Mouse (Mus musculus): ENCODE results near the gene Sdc1. TPM values are rescaled to one million over a fixed set of nuclear protein-coding genes. Genes with fewer than 3 reads are reported as not detected.

Sdc1 gene
- polyA plus RNA-seq, 1 experiment from 2014 or later = 35.0 TPM

DNA sequence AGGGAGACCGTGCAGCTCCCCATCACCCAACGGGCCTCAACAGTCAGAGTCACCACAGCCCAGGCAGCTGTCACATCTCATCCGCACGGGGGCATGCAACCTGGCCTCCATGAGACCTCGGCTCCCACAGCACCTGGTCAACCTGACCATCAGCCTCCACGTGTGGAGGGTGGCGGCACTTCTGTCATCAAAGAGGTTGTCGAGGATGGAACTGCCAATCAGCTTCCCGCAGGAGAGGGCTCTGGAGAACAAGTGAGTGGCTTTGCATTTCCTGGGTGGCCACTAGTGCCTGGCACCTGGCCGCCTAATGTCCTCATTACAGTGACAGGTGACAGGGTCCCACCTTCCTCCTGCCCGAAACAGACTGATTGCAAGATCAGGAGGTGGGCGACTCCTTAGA, 19.5 kb downstream of the Sdc1 start:
- peaks cover 6% of the 10 kb centered on the region; the same call in 1 of the 2 replicates for H3K9me3 ChIP-seq (replicated peaks; ENCODE audit: control insufficient read depth, low read length)
- ATAC-seq (replicated peaks; ENCODE audit: extremely low read depth, insufficient read depth, low FRiP score) = no peak
- WGBS = 89% methylated on average over 12 of the region's 12 CpGs
- no peak overlapping the region for H3K4me3 ChIP-seq (ENCODE audit: low read length)
- no peaks in the 10 kb centered on the region; the same call in 1 of the 2 replicates for H3K27me3 ChIP-seq (ENCODE audit: control insufficient read depth, insufficient read depth, low read length)
- H3K9ac ChIP-seq (ENCODE audit: low read length) = no peak overlapping the region
- peaks cover 7% of the 10 kb centered on the region; the same call in 1 of the 2 replicates for H3K36me3 ChIP-seq (ENCODE audit: control insufficient read depth, insufficient read depth)
- H3K4me1 ChIP-seq (ENCODE audit: control insufficient read depth, insufficient read depth, low read length) = peaks cover 2% of the 10 kb centered on the region; the same call in 1 of the 2 replicates
- no peak overlapping the region for H3K4me2 ChIP-seq (ENCODE audit: low read depth, low read length)
- H3K27ac ChIP-seq (ENCODE audit: low read length) = no peak overlapping the region

DNA sequence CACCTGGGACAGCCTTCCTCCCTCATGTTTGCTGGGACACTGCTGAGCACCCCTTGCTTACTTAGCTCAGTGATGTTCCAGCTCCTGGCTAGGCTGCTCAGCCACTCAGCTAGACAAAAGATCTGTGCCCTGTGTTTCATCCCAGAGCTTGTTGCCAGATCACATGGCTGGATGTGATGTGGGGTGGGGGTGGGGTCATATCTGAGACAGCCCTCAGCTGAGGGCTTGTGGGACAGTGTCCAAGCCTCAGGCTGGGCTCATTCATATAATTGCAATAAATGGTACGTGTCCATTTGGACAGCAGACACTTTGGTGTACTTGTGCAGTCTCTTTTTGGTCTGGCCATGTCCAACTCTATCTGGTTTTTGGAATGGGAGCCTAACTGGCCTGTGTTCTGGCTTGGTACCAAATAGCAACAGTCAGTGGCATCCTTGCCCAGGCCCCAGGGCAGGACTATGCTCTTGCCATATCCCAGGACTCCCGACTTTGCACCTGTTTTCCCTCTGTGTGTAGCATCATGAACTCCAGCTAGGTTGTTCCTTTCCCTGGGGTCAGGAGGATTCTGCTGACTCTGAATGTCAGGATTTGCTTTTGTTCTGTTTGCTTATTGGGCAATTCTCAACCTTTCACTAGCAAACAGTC, 22.4 kb downstream of the Sdc1 start:
- 78% methylated on average over 2 of the region's 2 CpGs for WGBS
- H3K36me3 ChIP-seq (ENCODE audit: control insufficient read depth, insufficient read depth) = peaks cover 7% of the 10 kb centered on the region; the same call in 1 of the 2 replicates
- H3K27ac ChIP-seq (ENCODE audit: low read length) = no peak overlapping the region
- no peak overlapping the region for H3K9ac ChIP-seq (ENCODE audit: low read length)
- H3K9me3 ChIP-seq (replicated peaks; ENCODE audit: control insufficient read depth, low read length) = peaks cover 6% of the 10 kb centered on the region; the same call in 1 of the 2 replicates
- no peak overlapping the region for H3K4me3 ChIP-seq (ENCODE audit: low read length)
- ATAC-seq (replicated peaks; ENCODE audit: extremely low read depth, insufficient read depth, low FRiP score) = no peak
- H3K4me1 ChIP-seq (ENCODE audit: control insufficient read depth, insufficient read depth, low read length) = no peaks in the 10 kb centered on the region
- H3K27me3 ChIP-seq (ENCODE audit: control insufficient read depth, insufficient read depth, low read length) = no peaks in the 10 kb centered on the region; the same call in 1 of the 2 replicates
- no peak overlapping the region for H3K4me2 ChIP-seq (ENCODE audit: low read depth, low read length)

DNA sequence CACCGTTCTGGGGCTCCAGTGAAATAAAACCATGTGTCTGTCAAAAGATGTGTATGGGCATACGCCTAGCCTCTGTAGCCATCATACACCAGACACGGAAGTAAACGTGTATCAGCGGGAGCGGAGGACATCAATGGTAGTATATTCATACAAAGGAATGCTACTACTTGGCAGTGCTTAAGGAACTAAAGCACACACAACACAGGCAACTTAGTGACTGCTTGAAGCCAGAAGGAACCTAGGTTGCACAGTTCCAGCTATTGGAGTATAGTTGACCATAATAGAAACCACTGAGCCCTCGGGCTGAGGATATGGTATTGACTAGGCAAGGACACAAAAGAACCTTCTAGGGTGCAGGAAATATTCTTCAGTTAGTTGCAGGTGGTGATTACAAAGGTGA, 26.8 kb downstream of the Sdc1 start:
- 91% methylated on average over 7 of the region's 7 CpGs for WGBS
- peaks cover 6% of the 10 kb centered on the region; the same call in 1 of the 2 replicates for H3K9me3 ChIP-seq (replicated peaks; ENCODE audit: control insufficient read depth, low read length)
- H3K4me2 ChIP-seq (ENCODE audit: low read depth, low read length) = no peak overlapping the region
- H3K9ac ChIP-seq (ENCODE audit: low read length) = no peak overlapping the region
- ATAC-seq (replicated peaks; ENCODE audit: extremely low read depth, insufficient read depth, low FRiP score) = no peak
- H3K36me3 ChIP-seq (ENCODE audit: control insufficient read depth, insufficient read depth) = peaks cover 4% of the 10 kb centered on the region; the same call in 1 of the 2 replicates
- no peak overlapping the region for H3K4me3 ChIP-seq (ENCODE audit: low read length)
- H3K27me3 ChIP-seq (ENCODE audit: control insufficient read depth, insufficient read depth, low read length) = no peaks in the 10 kb centered on the region
- H3K4me1 ChIP-seq (ENCODE audit: control insufficient read depth, insufficient read depth, low read length) = no peaks in the 10 kb centered on the region
- no peak overlapping the region; the same call in 1 of the 2 replicates for H3K27ac ChIP-seq (ENCODE audit: low read length)

DNA sequence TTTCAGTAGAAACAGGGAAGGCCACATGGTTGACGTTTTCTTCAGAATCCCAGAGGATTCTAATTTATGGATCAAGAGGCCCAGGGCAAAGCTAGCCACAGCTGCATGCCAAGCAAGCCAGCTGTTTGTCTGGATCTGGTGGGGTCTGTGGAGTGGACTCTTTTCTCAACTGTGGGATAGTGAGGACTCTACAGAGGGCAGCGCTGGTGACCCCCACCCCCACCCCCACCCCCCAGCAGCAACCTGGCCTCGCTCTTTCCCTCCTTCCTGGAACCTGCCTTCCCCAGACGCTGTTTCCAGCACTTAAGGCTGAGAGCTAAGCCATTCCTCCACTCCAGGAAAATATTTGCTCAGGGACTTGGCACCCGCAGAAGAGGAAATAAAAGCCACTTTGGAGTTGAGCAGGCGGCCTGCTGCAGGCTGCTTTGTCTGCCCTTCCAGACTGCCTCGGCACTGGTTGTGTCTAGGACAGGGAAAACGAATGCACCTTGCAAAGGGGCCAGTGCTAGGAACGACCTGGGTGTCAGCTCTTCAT, 27.4 kb downstream of the Sdc1 start:
- H3K27me3 ChIP-seq (ENCODE audit: control insufficient read depth, insufficient read depth, low read length) = no peaks in the 10 kb centered on the region
- no peak overlapping the region for H3K4me2 ChIP-seq (ENCODE audit: low read depth, low read length)
- no peaks in the 10 kb centered on the region for H3K4me1 ChIP-seq (ENCODE audit: control insufficient read depth, insufficient read depth, low read length)
- no peak overlapping the region for H3K4me3 ChIP-seq (ENCODE audit: low read length)
- 47% methylated on average over 9 of the region's 9 CpGs for WGBS
- H3K27ac ChIP-seq (ENCODE audit: low read length) = peak overlapping the region; percentile 50
- H3K36me3 ChIP-seq (ENCODE audit: control insufficient read depth, insufficient read depth) = peaks cover 4% of the 10 kb centered on the region; the same call in 1 of the 2 replicates
- no peak overlapping the region for H3K9ac ChIP-seq (ENCODE audit: low read length)
- peaks cover 6% of the 10 kb centered on the region; the same call in 1 of the 2 replicates for H3K9me3 ChIP-seq (replicated peaks; ENCODE audit: control insufficient read depth, low read length)
- ATAC-seq (replicated peaks; ENCODE audit: extremely low read depth, insufficient read depth, low FRiP score) = no peak

DNA sequence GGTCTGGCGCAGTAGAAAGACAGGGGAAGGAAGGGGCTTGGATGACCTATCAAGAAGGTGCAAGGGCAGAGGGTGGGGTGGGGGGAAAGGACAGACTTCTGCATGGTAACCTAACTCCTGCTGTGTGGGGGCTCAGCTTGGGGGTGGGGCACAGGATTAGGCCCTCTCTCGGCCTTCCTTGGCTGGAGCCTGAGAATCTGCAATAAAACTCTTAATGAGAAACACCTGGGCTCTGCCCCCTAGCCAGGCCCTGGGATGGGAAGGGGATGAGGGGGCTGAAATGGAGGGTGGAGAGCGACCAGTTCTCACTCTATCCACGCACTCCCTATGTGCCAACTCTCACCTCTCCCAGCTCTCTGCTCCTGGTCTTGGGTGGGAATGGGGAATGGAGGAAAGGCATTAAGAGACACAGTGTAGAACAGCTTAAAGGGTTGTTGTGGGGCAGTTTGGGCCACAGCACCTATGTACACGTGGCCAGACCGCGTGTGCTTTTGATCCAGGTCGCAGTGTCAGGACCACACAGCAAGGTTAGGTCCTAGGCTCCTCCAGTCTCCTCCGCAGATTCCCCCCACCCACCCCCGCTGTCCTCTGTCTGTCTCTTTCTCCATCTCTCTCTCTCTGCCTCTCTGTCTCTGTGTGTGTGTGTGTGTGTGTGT, 32.4 kb downstream of the Sdc1 start:
- Histone ChIP-seq H3K9ac (ENCODE audit: low read length) (no peak overlapping the region), H3K4me3 (ENCODE audit: low read length) (no peak overlapping the region), H3K27me3 (ENCODE audit: control insufficient read depth, insufficient read depth, low read length) (no peaks in the 10 kb centered on the region), H3K4me1 (ENCODE audit: control insufficient read depth, insufficient read depth, low read length) (no peaks in the 10 kb centered on the region), H3K27ac (ENCODE audit: low read length) (no peak overlapping the region), H3K9me3 (replicated peaks; ENCODE audit: control insufficient read depth, low read length) (no peaks in the 10 kb centered on the region), H3K4me2 (ENCODE audit: low read depth, low read length) (no peak overlapping the region), H3K36me3 (ENCODE audit: control insufficient read depth, insufficient read depth) (no peaks in the 10 kb centered on the region)
- ATAC-seq (replicated peaks; ENCODE audit: extremely low read depth, insufficient read depth, low FRiP score) = no peak
- WGBS = 64% methylated on average over 10 of the region's 10 CpGs

GRCm38 (mm10) chr12:8804077-8804456, 32.9 kb downstream of the Sdc1 start:
- no peak for ATAC-seq (replicated peaks; ENCODE audit: extremely low read depth, insufficient read depth, low FRiP score)
- Histone ChIP-seq H3K9ac (ENCODE audit: low read length) (no peak overlapping the region), H3K27me3 (ENCODE audit: control insufficient read depth, insufficient read depth, low read length) (no peaks in the 10 kb centered on the region), H3K4me3 (ENCODE audit: low read length) (no peak overlapping the region), H3K4me1 (ENCODE audit: control insufficient read depth, insufficient read depth, low read length) (no peaks in the 10 kb centered on the region), H3K27ac (ENCODE audit: low read length) (no peak overlapping the region), H3K36me3 (ENCODE audit: control insufficient read depth, insufficient read depth) (no peaks in the 10 kb centered on the region), H3K4me2 (ENCODE audit: low read depth, low read length) (no peak overlapping the region), H3K9me3 (replicated peaks; ENCODE audit: control insufficient read depth, low read length) (no peaks in the 10 kb centered on the region)
- 80% methylated on average over 3 of the region's 3 CpGs for WGBS

- no peak overlapping the region for H3K4me3 ChIP-seq (ENCODE audit: low read length)
- no peaks in the 10 kb centered on the region for H3K4me1 ChIP-seq (ENCODE audit: control insufficient read depth, insufficient read depth, low read length)
- no peaks in the 10 kb centered on the region for H3K9me3 ChIP-seq (replicated peaks; ENCODE audit: control insufficient read depth, low read length)
- H3K27me3 ChIP-seq (ENCODE audit: control insufficient read depth, insufficient read depth, low read length) = no peaks in the 10 kb centered on the region
- H3K9ac ChIP-seq (ENCODE audit: low read length) = no peak overlapping the region
- ATAC-seq (replicated peaks; ENCODE audit: extremely low read depth, insufficient read depth, low FRiP score) = no peak
- H3K36me3 ChIP-seq (ENCODE audit: control insufficient read depth, insufficient read depth) = no peaks in the 10 kb centered on the region
- no peak overlapping the region for H3K27ac ChIP-seq (ENCODE audit: low read length)
- WGBS = 69% methylated on average over 7 of the region's 7 CpGs
- H3K4me2 ChIP-seq (ENCODE audit: low read depth, low read length) = no peak overlapping the region
Measured at GRCm38 (mm10) chr12:8804934-8805722, 34.0 kb downstream of the Sdc1 start.

GRCm38 (mm10) chr12:8809086-8809485, 38.0 kb downstream of the Sdc1 start:
- Histone ChIP-seq H3K27me3 (ENCODE audit: control insufficient read depth, insufficient read depth, low read length) (no peaks in the 10 kb centered on the region), H3K9ac (ENCODE audit: low read length) (no peak overlapping the region), H3K9me3 (replicated peaks; ENCODE audit: control insufficient read depth, low read length) (no peaks in the 10 kb centered on the region), H3K4me1 (ENCODE audit: control insufficient read depth, insufficient read depth, low read length) (no peaks in the 10 kb centered on the region), H3K27ac (ENCODE audit: low read length) (no peak overlapping the region), H3K4me2 (ENCODE audit: low read depth, low read length) (no peak overlapping the region), H3K4me3 (ENCODE audit: low read length) (no peak overlapping the region), H3K36me3 (ENCODE audit: control insufficient read depth, insufficient read depth) (no peaks in the 10 kb centered on the region)
- 53% methylated on average over 2 of the region's 2 CpGs for WGBS
- no peak for ATAC-seq (replicated peaks; ENCODE audit: extremely low read depth, insufficient read depth, low FRiP score)
